Mouse (Mus musculus): ENCODE measurements at regions not wholly inside any gene's neighbourhood (a gene's known extent, or its start where the extent isn't known, plus 50 kb on each side); places are given as distances from the start of the nearest gene placed in this dataset.

DNA sequence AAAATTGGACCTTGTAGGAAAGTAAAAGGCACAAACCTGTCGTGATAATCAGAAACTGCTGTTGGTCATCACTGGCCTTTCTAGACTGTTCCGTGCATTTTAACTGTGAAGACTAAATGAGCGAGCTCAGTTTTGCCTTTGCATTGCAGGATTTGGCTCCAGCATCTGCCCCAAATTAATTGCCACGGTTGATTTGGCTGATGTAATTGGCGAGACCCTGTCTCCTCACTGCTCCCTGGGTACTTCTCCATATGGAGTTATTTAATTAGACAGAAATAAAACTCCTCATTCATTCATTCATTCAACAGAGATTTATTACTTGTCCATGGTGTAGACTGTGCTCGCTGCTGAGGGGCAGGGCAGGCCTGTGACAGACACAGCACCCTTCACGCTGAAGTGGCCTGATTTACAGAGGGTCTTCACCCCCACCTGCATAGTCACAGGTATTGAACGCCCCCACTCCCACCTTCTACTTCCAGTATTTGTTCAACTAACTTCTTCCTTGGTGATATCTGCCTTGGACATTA, 186.6 kb downstream of the Sox2 start:
- Histone ChIP-seq H3K36me3 (replicated peaks; ENCODE audit: low read length) (no peaks in the 10 kb centered on the region), H3K27me3 (replicated peaks) (no peaks in the 10 kb centered on the region), H3K4me3 (replicated peaks) (no peak overlapping the region), H3K4me1 (no peaks in the 10 kb centered on the region), H3K9me3 (peaks cover 68% of the 10 kb centered on the region)
- TF ChIP-seq FLI1 (IDR thresholded peaks at IDR 0.05; ENCODE audit: low read length): no peak
- TF ChIP-seq GATA1 (IDR thresholded peaks at IDR 0.05; ENCODE audit: borderline replicate concordance, low read length): no peak

DNA sequence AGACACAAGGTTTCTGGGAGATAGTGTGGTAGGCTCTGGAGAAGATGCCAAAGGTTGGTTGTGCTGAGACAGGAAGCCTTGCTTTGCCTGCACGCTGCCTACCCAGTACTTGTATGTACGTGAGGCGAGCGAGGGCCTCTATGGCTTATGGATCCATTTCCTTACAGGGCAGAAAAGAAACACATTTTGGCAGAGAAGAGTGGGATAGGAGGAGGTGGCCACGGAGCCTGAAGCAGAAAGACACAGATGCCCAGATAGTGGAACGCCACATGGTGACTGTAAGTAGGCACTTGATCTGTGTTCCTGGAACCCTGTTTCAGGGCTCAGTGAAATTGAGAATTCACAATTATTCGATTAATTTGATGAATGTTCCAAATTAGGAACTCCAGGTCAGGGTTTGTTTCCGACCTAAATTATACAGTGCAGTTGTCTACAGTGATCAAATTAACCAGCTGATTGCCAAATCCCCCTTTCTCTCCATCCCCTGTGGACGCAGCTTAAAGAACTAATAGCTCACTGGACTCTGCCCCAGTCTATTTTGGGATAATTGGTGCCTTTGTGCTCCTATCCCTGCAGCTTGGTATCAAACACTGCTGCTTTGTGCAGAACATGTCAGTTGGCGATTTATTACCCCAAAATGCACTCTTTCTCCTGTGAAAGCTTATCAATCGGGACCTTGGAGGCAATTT, 187.6 kb downstream of the Sox2 start:
- peaks cover 66% of the 10 kb centered on the region for H3K9me3 ChIP-seq
- H3K4me1 ChIP-seq: no peaks in the 10 kb centered on the region; the same call in 1 of the 2 replicates
- no peaks in the 10 kb centered on the region for H3K27me3 ChIP-seq (replicated peaks)
- no peaks in the 10 kb centered on the region for H3K36me3 ChIP-seq (replicated peaks; ENCODE audit: low read length)
- TF ChIP-seq GATA1 (IDR thresholded peaks at IDR 0.05; ENCODE audit: borderline replicate concordance, low read length) (no peak), FLI1 (IDR thresholded peaks at IDR 0.05; ENCODE audit: low read length) (no peak)
- H3K4me3 ChIP-seq (replicated peaks): no peak overlapping the region

DNA sequence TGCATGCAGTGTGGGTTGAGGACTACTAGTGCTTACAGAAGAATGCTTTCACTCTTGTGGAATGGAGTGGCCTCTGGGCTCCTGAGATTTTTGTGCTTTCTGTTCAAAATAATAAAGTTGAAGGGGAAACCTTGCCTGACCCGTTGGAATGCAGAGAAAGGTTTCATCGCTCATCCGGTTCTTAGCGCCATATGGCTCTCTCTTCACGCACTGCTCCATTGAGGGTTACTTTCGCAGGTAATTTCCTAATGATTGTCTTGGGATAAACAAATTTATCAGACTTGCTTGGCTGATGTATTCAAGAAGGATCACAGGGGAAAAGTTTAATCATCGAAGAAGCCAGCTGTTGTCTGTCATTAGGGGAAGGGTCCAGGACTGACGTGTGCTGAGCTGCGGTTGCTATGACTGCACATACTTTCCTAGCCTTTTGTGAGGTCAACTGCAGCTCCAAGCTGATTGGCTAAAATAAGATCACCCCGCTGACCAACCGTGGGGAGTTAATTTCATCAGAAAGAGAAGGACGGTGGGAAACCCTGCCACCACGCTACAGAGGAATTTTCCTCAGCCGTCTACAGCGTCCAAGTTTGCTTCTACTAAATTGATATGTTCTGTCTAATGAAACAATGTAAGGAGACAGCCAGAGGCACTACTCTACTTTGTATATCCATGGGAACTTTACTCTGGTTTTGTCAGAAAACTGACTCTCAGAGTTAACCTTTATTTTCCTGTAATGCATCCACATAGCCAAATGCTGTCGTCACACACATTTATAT, 210.9 kb downstream of the Sox2 start:
- H3K4me1 ChIP-seq: no peaks in the 10 kb centered on the region
- no peaks in the 10 kb centered on the region for H3K27me3 ChIP-seq (replicated peaks)
- no peak for TF ChIP-seq FLI1 (IDR thresholded peaks at IDR 0.05; ENCODE audit: low read length)
- TF ChIP-seq GATA1 (IDR thresholded peaks at IDR 0.05; ENCODE audit: borderline replicate concordance, low read length): no peak
- no peak overlapping the region for H3K4me3 ChIP-seq (replicated peaks)
- H3K36me3 ChIP-seq (replicated peaks; ENCODE audit: low read length): no peaks in the 10 kb centered on the region
- peaks cover 57% of the 10 kb centered on the region for H3K9me3 ChIP-seq

DNA sequence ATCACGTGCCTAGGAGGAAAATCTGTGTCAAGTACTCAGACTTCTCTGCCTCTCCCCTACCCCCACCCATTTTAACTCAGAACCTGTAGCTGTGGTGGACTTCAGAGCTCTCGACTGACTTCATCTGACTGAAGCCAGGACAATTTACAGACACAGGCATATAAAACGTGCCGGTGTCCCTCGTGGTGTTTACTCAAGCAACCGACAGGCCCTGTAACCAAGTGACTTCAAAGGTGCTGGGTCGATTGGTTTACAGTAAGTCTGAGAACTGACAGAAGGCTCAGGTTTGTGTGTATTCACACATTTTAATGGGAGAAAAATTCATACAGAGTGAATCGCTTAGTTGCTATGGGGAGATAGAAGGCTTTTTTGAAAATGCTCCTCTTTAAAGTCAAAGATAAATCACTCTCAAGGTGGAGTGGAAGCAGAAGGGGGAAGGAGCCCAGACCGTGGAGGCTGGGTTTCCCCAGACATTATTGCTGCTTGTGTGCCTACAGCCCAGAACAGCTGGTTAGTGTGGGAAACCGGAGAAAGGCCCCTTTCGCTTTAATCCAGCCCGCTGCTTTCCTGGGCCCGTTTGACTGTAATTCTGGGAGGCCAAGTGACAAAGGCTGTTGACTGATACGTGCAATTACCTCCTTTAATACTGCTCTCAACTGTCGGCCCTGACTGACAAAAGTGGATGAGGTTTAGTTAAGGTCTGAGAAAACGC, 218.6 kb downstream of the Sox2 start:
- no peak overlapping the region for H3K4me3 ChIP-seq (replicated peaks)
- no peaks in the 10 kb centered on the region for H3K36me3 ChIP-seq (replicated peaks; ENCODE audit: low read length)
- no peaks in the 10 kb centered on the region for H3K27me3 ChIP-seq (replicated peaks)
- TF ChIP-seq GATA1 (IDR thresholded peaks at IDR 0.05; ENCODE audit: borderline replicate concordance, low read length): no peak
- no peak for TF ChIP-seq FLI1 (IDR thresholded peaks at IDR 0.05; ENCODE audit: low read length)
- peaks cover 51% of the 10 kb centered on the region for H3K9me3 ChIP-seq
- H3K4me1 ChIP-seq: no peaks in the 10 kb centered on the region

DNA sequence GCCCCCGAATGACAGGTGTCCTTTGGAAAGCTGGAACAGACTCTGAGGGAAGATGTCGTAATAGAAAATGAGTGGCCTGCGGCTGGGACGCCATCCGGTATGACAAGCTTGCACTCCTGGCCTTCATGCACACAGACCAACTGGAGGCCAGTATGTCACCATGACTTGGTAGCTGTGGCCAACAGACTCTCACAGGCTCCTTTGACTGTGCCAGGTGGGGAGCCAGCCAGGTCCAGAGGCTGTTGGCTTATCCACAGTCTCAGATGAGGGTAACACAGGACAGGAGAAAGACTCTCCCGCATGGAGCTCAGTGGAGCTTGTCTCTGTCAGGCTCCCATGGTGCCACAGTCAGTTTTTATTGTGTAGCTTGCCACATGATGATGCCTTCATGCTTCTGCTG, 219.7 kb downstream of the Sox2 start:
- Histone ChIP-seq H3K9me3 (peaks cover 61% of the 10 kb centered on the region), H3K4me1 (no peaks in the 10 kb centered on the region), H3K4me3 (replicated peaks) (no peak overlapping the region), H3K27me3 (replicated peaks) (no peaks in the 10 kb centered on the region), H3K36me3 (replicated peaks; ENCODE audit: low read length) (no peaks in the 10 kb centered on the region)
- TF ChIP-seq GATA1 (IDR thresholded peaks at IDR 0.05; ENCODE audit: borderline replicate concordance, low read length) (no peak), FLI1 (IDR thresholded peaks at IDR 0.05; ENCODE audit: low read length) (no peak)

DNA sequence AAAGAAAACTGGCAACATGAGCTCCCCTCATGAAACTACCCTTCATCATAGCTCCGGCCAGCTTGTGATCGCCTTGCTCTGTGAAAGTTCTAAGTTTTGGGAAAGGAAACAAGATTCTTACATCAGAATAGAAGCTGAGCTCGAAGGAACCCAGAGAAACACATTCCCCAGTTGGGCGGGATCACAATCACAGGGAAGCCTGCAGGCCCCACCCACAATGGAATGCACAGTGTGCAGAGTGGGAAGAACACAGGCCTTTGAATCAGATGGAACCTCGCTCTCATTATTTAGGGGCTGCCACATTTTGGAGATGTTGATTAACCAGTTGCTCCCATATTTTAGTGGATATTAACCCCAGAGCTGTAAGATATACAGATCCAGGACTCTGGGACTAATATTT, 234.9 kb downstream of the Sox2 start:
- TF ChIP-seq FLI1 (IDR thresholded peaks at IDR 0.05; ENCODE audit: low read length): no peak
- TF ChIP-seq GATA1 (IDR thresholded peaks at IDR 0.05; ENCODE audit: borderline replicate concordance, low read length): no peak
- no peak overlapping the region for H3K4me3 ChIP-seq (replicated peaks)

DNA sequence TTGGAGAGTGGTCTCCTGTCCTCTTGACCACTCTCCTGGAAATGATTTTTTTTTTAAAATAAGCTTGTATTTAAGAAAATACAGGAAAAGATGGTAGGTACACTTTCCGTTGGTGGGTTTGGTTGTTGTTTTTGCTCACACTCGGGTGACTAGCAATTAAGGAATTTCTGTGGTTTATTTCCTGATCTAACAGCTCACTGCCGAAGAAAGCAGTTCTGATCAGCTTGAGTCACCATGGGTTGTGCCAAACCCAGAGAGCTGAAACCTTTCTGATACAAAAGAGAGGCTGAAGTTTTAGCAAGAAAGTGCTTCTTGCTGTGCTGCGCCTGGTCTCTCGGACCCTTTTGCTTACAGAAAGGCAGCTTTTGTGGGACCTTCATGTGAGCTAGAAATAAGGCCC, 243.2 kb downstream of the Sox2 start:
- Histone ChIP-seq H3K27me3 (replicated peaks) (no peaks in the 10 kb centered on the region), H3K36me3 (replicated peaks; ENCODE audit: low read length) (no peaks in the 10 kb centered on the region), H3K9me3 (peaks cover 76% of the 10 kb centered on the region), H3K4me1 (no peaks in the 10 kb centered on the region), H3K4me3 (replicated peaks) (no peak overlapping the region)
- TF ChIP-seq FLI1 (IDR thresholded peaks at IDR 0.05; ENCODE audit: low read length) (no peak), GATA1 (IDR thresholded peaks at IDR 0.05; ENCODE audit: borderline replicate concordance, low read length) (no peak)

More for the DNA sequence above, 234.9 kb downstream of the Sox2 start:
- Histone ChIP-seq H3K4me1 (no peaks in the 10 kb centered on the region), H3K36me3 (replicated peaks; ENCODE audit: low read length) (no peaks in the 10 kb centered on the region), H3K9me3 (peaks cover 50% of the 10 kb centered on the region), H3K27me3 (replicated peaks) (no peaks in the 10 kb centered on the region)

DNA sequence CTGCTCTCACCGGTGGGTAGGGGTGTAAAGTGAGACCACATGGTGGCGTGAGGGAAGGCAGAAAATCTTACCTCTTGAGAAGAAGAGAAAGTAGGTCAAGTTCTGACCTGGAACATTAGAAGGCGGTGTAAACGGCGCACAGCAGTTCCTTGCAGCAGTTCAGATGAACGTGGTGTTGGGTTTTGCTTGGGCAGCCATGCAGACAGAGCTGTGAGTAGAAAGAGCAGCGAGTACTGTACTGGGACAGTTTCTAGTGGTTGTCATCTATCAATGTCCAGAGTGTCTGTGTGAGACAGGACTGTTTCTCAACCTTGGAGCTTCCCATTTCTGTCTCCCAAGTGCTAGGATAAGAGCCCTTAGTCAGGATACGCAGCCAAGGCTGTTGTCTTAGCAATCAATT, 252.9 kb downstream of the Sox2 start:
- TF ChIP-seq GATA1 (IDR thresholded peaks at IDR 0.05; ENCODE audit: borderline replicate concordance, low read length) (no peak), FLI1 (IDR thresholded peaks at IDR 0.05; ENCODE audit: low read length) (no peak)
- peaks cover 63% of the 10 kb centered on the region for H3K9me3 ChIP-seq
- no peaks in the 10 kb centered on the region for H3K4me1 ChIP-seq
- H3K4me3 ChIP-seq (replicated peaks): no peak overlapping the region
- H3K27me3 ChIP-seq (replicated peaks): no peaks in the 10 kb centered on the region
- H3K36me3 ChIP-seq (replicated peaks; ENCODE audit: low read length): no peaks in the 10 kb centered on the region

DNA sequence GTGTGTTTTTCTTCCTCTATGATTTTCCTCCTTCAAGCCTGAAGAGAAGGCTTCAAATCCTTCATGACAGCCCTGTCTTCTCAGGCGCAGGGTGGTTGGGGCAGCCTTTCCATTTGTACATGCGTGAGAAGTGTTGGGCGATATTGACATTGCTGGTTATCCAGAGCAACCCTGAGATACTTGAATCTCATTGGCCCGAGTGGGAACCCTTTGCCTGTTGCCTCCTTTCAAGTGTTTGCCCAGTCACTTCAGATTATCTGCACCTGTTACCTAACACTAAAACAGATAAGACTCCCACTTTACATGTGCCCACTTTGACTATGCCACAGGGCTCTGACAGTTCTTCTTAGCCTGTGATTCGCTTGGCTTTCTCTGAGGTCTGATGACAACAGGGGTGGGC, 258.3 kb downstream of the Sox2 start:
- no peak for TF ChIP-seq GATA1 (IDR thresholded peaks at IDR 0.05; ENCODE audit: borderline replicate concordance, low read length)
- TF ChIP-seq FLI1 (IDR thresholded peaks at IDR 0.05; ENCODE audit: low read length): no peak

More for the DNA sequence above, 258.3 kb downstream of the Sox2 start:
- no peaks in the 10 kb centered on the region for H3K36me3 ChIP-seq (replicated peaks; ENCODE audit: low read length)
- no peaks in the 10 kb centered on the region for H3K27me3 ChIP-seq (replicated peaks)
- no peaks in the 10 kb centered on the region for H3K4me1 ChIP-seq
- H3K4me3 ChIP-seq (replicated peaks): no peak overlapping the region
- peaks cover 57% of the 10 kb centered on the region for H3K9me3 ChIP-seq

All from megakaryocyte, embryonic 14.5 days (primary cell).